In the genomic region with DNA sequence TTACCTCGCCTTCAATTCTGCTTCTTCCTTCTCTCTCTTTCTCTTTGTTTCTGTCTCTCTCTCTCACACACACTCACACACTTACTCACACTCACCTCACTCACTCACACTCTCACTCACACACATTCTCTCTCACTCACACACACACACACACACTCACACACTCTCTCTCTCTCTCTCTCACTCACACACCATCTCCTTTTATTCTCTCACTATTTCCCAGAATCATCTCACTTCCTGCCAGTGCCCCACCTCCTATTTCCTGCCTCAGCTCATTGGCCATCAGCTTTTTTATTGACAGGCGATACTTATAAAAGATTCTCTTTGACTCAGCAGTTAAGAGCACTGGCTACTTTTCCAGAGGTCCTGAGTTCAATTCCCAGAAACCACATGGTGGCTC, we compare ENCODE assay signal across 25 mouse cellular contexts.
"Had no signal": no experiment of that assay in that cellular context is flagged by ENCODE, and none has a peak within 500 bp of the region (broad histone marks: within the 10 kb centered on the region; RNA-seq: fewer than 3 reads in every experiment).

No protein-coding gene starts in this region.

- DNase-seq: gastrocnemius, adult 2 months; gastrocnemius, postnatal 10 days; gastrocnemius, postnatal 25 days; heart, adult 18-20 months; heart, postnatal 10 days; heart, postnatal 4 days; kidney, adult 11 months; kidney, adult 2 months; kidney, adult 9 months; kidney, postnatal 14 days; kidney, postnatal 36 days; layer of hippocampus, adult 9-11 months; layer of hippocampus, postnatal 36 days; left cerebral cortex, postnatal 4 days had no signal

- H3K4me1 ChIP-seq: heart, embryonic 10.5 days; heart, embryonic 12.5 days; hindbrain, embryonic 13.5 days; hindbrain, embryonic 15.5 days; kidney, embryonic 15.5 days; limb, embryonic 13.5 days; limb, embryonic 15.5 days had no signal

- ATAC-seq: intestine, embryonic 16.5 days; liver, embryonic 12.5 days had no signal

- H3K27ac ChIP-seq: gastrocnemius, adult 2 months; heart, embryonic 10.5 days; hindbrain, embryonic 13.5 days; hindbrain, embryonic 15.5 days; kidney, embryonic 15.5 days; kidney, postnatal 0 days; limb, embryonic 13.5 days; limb, embryonic 15.5 days; liver, embryonic 12.5 days; liver, embryonic 14.5 days had no signal

- H3K4me2 ChIP-seq: heart, embryonic 12.5 days; hindbrain, embryonic 13.5 days; hindbrain, embryonic 15.5 days; kidney, embryonic 15.5 days; limb, embryonic 13.5 days; limb, embryonic 15.5 days; liver, embryonic 12.5 days had no signal

- H3K27me3 ChIP-seq: heart, embryonic 12.5 days; hindbrain, embryonic 13.5 days; hindbrain, embryonic 15.5 days; kidney, embryonic 15.5 days; limb, embryonic 13.5 days; limb, embryonic 15.5 days had no signal

- H3K4me3 ChIP-seq: gastrocnemius, adult 2 months; heart, embryonic 10.5 days; heart, embryonic 12.5 days; hindbrain, embryonic 13.5 days; hindbrain, embryonic 15.5 days; kidney, embryonic 15.5 days; limb, embryonic 13.5 days; limb, embryonic 15.5 days; liver, embryonic 12.5 days had no signal

- H3K9ac ChIP-seq: heart, embryonic 12.5 days; hindbrain, embryonic 13.5 days; hindbrain, embryonic 15.5 days; kidney, embryonic 15.5 days; limb, embryonic 13.5 days; limb, embryonic 15.5 days; liver, embryonic 12.5 days; liver, embryonic 14.5 days had no signal

- H3K36me3 ChIP-seq: heart, embryonic 10.5 days; heart, embryonic 12.5 days; hindbrain, embryonic 13.5 days; hindbrain, embryonic 15.5 days; kidney, embryonic 15.5 days; limb, embryonic 13.5 days; limb, embryonic 15.5 days; liver, embryonic 12.5 days had no signal

- H3K9me3 ChIP-seq: heart, embryonic 10.5 days; hindbrain, embryonic 13.5 days; hindbrain, embryonic 15.5 days; kidney, embryonic 15.5 days; limb, embryonic 13.5 days; limb, embryonic 15.5 days; liver, embryonic 12.5 days had no signal
